Mouse (Mus musculus) lung, postnatal 0 days (tissue): ENCODE results near the gene Dnm3. TPM values are rescaled to one million over a fixed set of nuclear protein-coding genes. Genes with fewer than 3 reads are reported as not detected.

ENCODE experiments used
- ATAC-seq: fragments of 200-750 bp; cut with Nextera tagmentation; 2 replicates; pipeline ENCODE4 v1.8.0; 2017; ENCODE audit warnings: moderate library complexity
- DNase-seq: peaks from one replicate; pipeline ENCODE4 v3.0.0-alpha.2; 2016; ENCODE audit warnings: low spot score
- H3K27ac ChIP-seq: fragments of 300-500 bp; sonication (generic); 2 replicates; pipeline ENCODE4 v1.5.1; 2014; ENCODE audit warnings: antibody characterized with exemption, mild to moderate bottlenecking, low read length, mixed read lengths
- H3K27me3 ChIP-seq: fragments of 300-500 bp; sonication (generic); replicated peaks from 2 replicates; pipeline ENCODE4 v1.6.1; 2014; ENCODE audit warnings: low read length, mixed read lengths; ENCODE audit not compliant: insufficient read depth
- H3K36me3 ChIP-seq: fragments of 300-500 bp; sonication (generic); 2 replicates; pipeline ENCODE4 v1.6.1; 2014; ENCODE audit warnings: low read length, mixed read lengths; ENCODE audit not compliant: insufficient read depth
- H3K4me1 ChIP-seq: fragments of 300-500 bp; sonication (generic); 2 replicates; pipeline ENCODE4 v1.6.1; 2014; ENCODE audit warnings: antibody characterized with exemption, low read depth, low read length, mixed read lengths; ENCODE audit not compliant: insufficient read depth
- H3K4me2 ChIP-seq: fragments of 300-500 bp; sonication (generic); replicated peaks from 2 replicates; pipeline ENCODE4 v1.6.1; 2014; ENCODE audit warnings: low read depth, mild to moderate bottlenecking, low read length, moderate library complexity, mixed read lengths
- H3K4me3 ChIP-seq: fragments of 300-500 bp; sonication (generic); 2 replicates; pipeline ENCODE4 v1.5.1; 2014; ENCODE audit warnings: low read depth, low read length
- H3K9ac ChIP-seq: fragments of 300-500 bp; sonication (generic); replicated peaks from 2 replicates; pipeline ENCODE4 v1.6.1; 2014; ENCODE audit warnings: low read depth, mild to moderate bottlenecking
- H3K9me3 ChIP-seq: fragments of 300-500 bp; sonication (generic); 2 replicates; pipeline ENCODE4 v1.6.1; 2016; ENCODE audit warnings: low read length, mixed read lengths
- CTCF ChIP-seq: IDR thresholded peaks from 2 replicates; pipeline ENCODE4 v1.5.1; 2016; ENCODE audit warnings: antibody characterized with exemption, mild to moderate bottlenecking
- EP300 ChIP-seq: IDR thresholded peaks from 2 replicates; pipeline ENCODE4 v1.6.1; 2016; ENCODE audit warnings: antibody characterized with exemption, mild to moderate bottlenecking, control low read depth
- WGBS: fragments of 180-500 bp; shearing (Covaris S2); extraction: QIAGEN DNeasy Blood & Tissue Kit; methylation state at CpG from one replicate; pipeline ENCODE4 v1.1.7; 2014; 5-methylcytosine and 5-hydroxymethylcytosine counted together
- polyA plus RNA-seq: library from polyadenylated mRNA; unstranded; fragments of >200 nt; fragmentation: Nextera tagmentation; extraction: Ambion mirVana; gene quantifications from 2 replicates; pipeline ENCODE4 v1.2.1, GENCODE M21; 2015

Gene Dnm3
- polyA plus RNA-seq, 1 experiment from 2014 or later = 3.4 TPM

GRCm38 (mm10) chr1:161983979-161984566, 493.8 kb downstream of the Dnm3 start:
- TF ChIP-seq CTCF = no peak
- TF ChIP-seq EP300 = no peak
- no peaks in the 10 kb centered on the region for H3K4me1 ChIP-seq
- no peak for ATAC-seq
- no peaks in the 10 kb centered on the region for H3K9me3 ChIP-seq
- H3K36me3 ChIP-seq = no peaks in the 10 kb centered on the region
- H3K4me2 ChIP-seq = no peak overlapping the region
- no peak overlapping the region for H3K9ac ChIP-seq
- DNase-seq = no peak
- no peak overlapping the region for H3K27ac ChIP-seq
- H3K4me3 ChIP-seq = no peak overlapping the region
- WGBS = 52% methylated on average over 4 of the region's 4 CpGs
- no peaks in the 10 kb centered on the region for H3K27me3 ChIP-seq

- H3K27ac ChIP-seq = no peak overlapping the region
- H3K4me2 ChIP-seq = no peak overlapping the region
- TF ChIP-seq CTCF (no peak), EP300 (no peak)
- 68% methylated on average over 6 of the region's 6 CpGs for WGBS
- DNase-seq (no peak), ATAC-seq (no peak)
- H3K4me3 ChIP-seq = no peak overlapping the region
- H3K36me3 ChIP-seq = no peaks in the 10 kb centered on the region
- H3K27me3 ChIP-seq = no peaks in the 10 kb centered on the region
- H3K9ac ChIP-seq = no peak overlapping the region
- H3K9me3 ChIP-seq = no peaks in the 10 kb centered on the region
- no peaks in the 10 kb centered on the region for H3K4me1 ChIP-seq
Measured at GRCm38 (mm10) chr1:161983451-161983850, 494.4 kb downstream of the Dnm3 start.

- Histone ChIP-seq H3K4me3 (no peak overlapping the region), H3K9me3 (no peaks in the 10 kb centered on the region), H3K9ac (no peak overlapping the region), H3K36me3 (no peaks in the 10 kb centered on the region), H3K4me1 (no peaks in the 10 kb centered on the region), H3K27ac (no peak overlapping the region), H3K27me3 (no peaks in the 10 kb centered on the region), H3K4me2 (no peak overlapping the region)
- no peak for TF ChIP-seq EP300
- no peak for TF ChIP-seq CTCF
- DNase-seq = no peak
- whole genome bisulfite sequencing = 74% methylated on average over 9 of the region's 9 CpGs
- no peak for ATAC-seq
Measured at GRCm38 (mm10) chr1:161980626-161981298, 497.1 kb downstream of the Dnm3 start.

- WGBS = 81% methylated on average over 2 of the region's 2 CpGs
- TF ChIP-seq CTCF (no peak), EP300 (no peak)
- H3K36me3 ChIP-seq = no peaks in the 10 kb centered on the region
- no peak overlapping the region for H3K4me3 ChIP-seq
- ATAC-seq (no peak), DNase-seq (no peak)
- H3K4me2 ChIP-seq = no peak overlapping the region
- no peaks in the 10 kb centered on the region for H3K27me3 ChIP-seq
- no peak overlapping the region for H3K27ac ChIP-seq
- H3K9me3 ChIP-seq = no peaks in the 10 kb centered on the region
- no peak overlapping the region for H3K9ac ChIP-seq
- no peaks in the 10 kb centered on the region for H3K4me1 ChIP-seq
Measured at GRCm38 (mm10) chr1:161980046-161980445, 497.8 kb downstream of the Dnm3 start.

- no peak for TF ChIP-seq CTCF
- no peak for TF ChIP-seq EP300
- no peak within 1 kb of the TSS for H3K9ac ChIP-seq
- no peaks in the 10 kb centered on the region for H3K9me3 ChIP-seq
- DNase-seq = no peak
- no peaks in the 10 kb centered on the region for H3K27me3 ChIP-seq
- H3K4me2 ChIP-seq = no peak within 1 kb of the TSS
- H3K36me3 ChIP-seq = no peaks in the 10 kb centered on the region
- no peak within 1 kb of the TSS for H3K27ac ChIP-seq
- no peak for ATAC-seq
- no peak within 1 kb of the TSS for H3K4me3 ChIP-seq
- H3K4me1 ChIP-seq = 0 out of 2 replicates have a peak, but pooled peaks cover under 1% of the 10 kb centered on the region
- WGBS = 69% methylated on average over 1 of the region's 1 CpGs
Measured at GRCm38 (mm10) chr1:161979536-161979935, 498.3 kb downstream of the Dnm3 start, which contains the start of gene 4930558K02Rik. Gene 4930558K02Rik, minus strand, starts transcription at chr1:161979636.

- H3K36me3 ChIP-seq = no peaks in the 10 kb centered on the region
- DNase-seq = no peak
- no peak overlapping the region for H3K4me2 ChIP-seq
- no peak overlapping the region for H3K4me3 ChIP-seq
- H3K9me3 ChIP-seq = no peaks in the 10 kb centered on the region
- 0 out of 2 replicates have a peak, but pooled peaks cover 4% of the 10 kb centered on the region for H3K4me1 ChIP-seq
- H3K27ac ChIP-seq = no peak overlapping the region
- no peak for ATAC-seq
- TF ChIP-seq CTCF (no peak), EP300 (no peak)
- H3K27me3 ChIP-seq = no peaks in the 10 kb centered on the region
- no peak overlapping the region for H3K9ac ChIP-seq
- 80% methylated on average over 5 of the region's 5 CpGs for WGBS
Measured at GRCm38 (mm10) chr1:161978173-161978700, 499.6 kb downstream of the Dnm3 start.
